Mouse (Mus musculus) heart, embryonic 15.5 days (tissue): ENCODE data around the gene Med24. TPM values are rescaled to one million over a fixed set of nuclear protein-coding genes. Genes with fewer than 3 reads are reported as not detected.
A peak's percentile ranks its signal among the peaks of the same experiment; 100 is the strongest.

Source experiments
- ATAC-seq: fragments of 200-750 bp; cut with Nextera tagmentation; replicated peaks from 2 replicates; pipeline ENCODE4 v1.8.0; 2017; ENCODE audit warnings: low read depth, moderate TSS enrichment; ENCODE audit not compliant: insufficient number of reproducible peaks, insufficient read depth, low FRiP score
- H3K27ac ChIP-seq: fragments of 300-500 bp; sonication (generic); 2 replicates; pipeline ENCODE4 v1.5.1; 2015; ENCODE audit warnings: mild to moderate bottlenecking, inconsistent platforms
- H3K27me3 ChIP-seq: fragments of 300-500 bp; sonication (generic); 2 replicates; pipeline ENCODE4 v1.6.1; 2015; ENCODE audit warnings: inconsistent platforms
- H3K36me3 ChIP-seq: fragments of 300-500 bp; sonication (generic); 2 replicates; pipeline ENCODE4 v1.6.1; 2015; ENCODE audit warnings: mild to moderate bottlenecking, inconsistent platforms
- H3K4me1 ChIP-seq: fragments of 300-500 bp; sonication (generic); replicated peaks from 2 replicates; pipeline ENCODE4 v1.6.1; 2015; ENCODE audit warnings: inconsistent platforms
- H3K4me2 ChIP-seq: fragments of 300-500 bp; sonication (generic); 2 replicates; pipeline ENCODE4 v1.6.1; 2015; ENCODE audit warnings: inconsistent platforms, mild to moderate bottlenecking, moderate library complexity
- H3K4me3 ChIP-seq: fragments of 300-500 bp; sonication (generic); 2 replicates; pipeline ENCODE4 v1.5.1; 2015; ENCODE audit warnings: mild to moderate bottlenecking, inconsistent platforms
- H3K9ac ChIP-seq: fragments of 300-500 bp; sonication (generic); 2 replicates; pipeline ENCODE4 v1.6.1; 2015; ENCODE audit warnings: mild to moderate bottlenecking, inconsistent platforms
- H3K9me3 ChIP-seq: fragments of 300-500 bp; sonication (generic); replicated peaks from 2 replicates; pipeline ENCODE4 v1.6.1; 2016; ENCODE audit warnings: inconsistent platforms
- WGBS: fragments of 180-500 bp; shearing (Covaris S2); methylation state at CpG from one replicate; pipeline ENCODE4 v1.1.7; 2015; ENCODE audit warnings: mixed read lengths; 5-methylcytosine and 5-hydroxymethylcytosine counted together
- polyA plus RNA-seq: library from polyadenylated mRNA; unstranded; fragments of >200 nt; fragmentation: Nextera tagmentation; extraction: Ambion mirVana; gene quantifications from 2 replicates; pipeline ENCODE4 v1.2.1, GENCODE M21; 2015

The Med24 gene
- polyA plus RNA-seq, 1 experiment from 2014 or later, result 33.5 TPM

DNA sequence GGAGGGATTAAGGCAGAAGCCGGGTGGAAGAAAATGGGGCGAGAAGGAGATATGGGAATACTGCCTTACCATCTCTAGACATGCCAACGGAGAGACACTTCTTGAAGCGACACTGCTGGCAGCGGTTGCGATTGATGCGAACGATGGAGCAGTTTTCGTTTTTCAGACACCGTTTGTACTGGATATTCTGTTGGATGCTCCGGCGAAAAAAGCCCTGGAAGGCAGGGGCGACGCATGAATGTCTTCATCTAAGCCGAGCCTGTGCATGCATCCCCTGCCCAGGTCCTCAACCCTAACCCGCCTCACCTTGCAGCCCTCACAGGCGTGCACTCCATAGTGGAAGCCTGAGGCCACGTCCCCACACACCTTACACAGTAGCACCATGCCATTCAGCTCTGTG lies 41.9 kb upstream of the Med24 start:
- WGBS, result 92% methylated on average over 18 of the region's 18 CpGs
- peaks cover 95% of the 10 kb centered on the region for H3K4me1 ChIP-seq
- peaks cover 21% of the 10 kb centered on the region for H3K36me3 ChIP-seq
- H3K27ac ChIP-seq, result peak overlapping the region; percentile 93
- no peak overlapping the region for H3K4me2 ChIP-seq
- no peaks in the 10 kb centered on the region for H3K27me3 ChIP-seq
- no peak overlapping the region for H3K9ac ChIP-seq
- no peaks in the 10 kb centered on the region for H3K9me3 ChIP-seq
- H3K4me3 ChIP-seq, result no peak overlapping the region
- no peak for ATAC-seq

DNA sequence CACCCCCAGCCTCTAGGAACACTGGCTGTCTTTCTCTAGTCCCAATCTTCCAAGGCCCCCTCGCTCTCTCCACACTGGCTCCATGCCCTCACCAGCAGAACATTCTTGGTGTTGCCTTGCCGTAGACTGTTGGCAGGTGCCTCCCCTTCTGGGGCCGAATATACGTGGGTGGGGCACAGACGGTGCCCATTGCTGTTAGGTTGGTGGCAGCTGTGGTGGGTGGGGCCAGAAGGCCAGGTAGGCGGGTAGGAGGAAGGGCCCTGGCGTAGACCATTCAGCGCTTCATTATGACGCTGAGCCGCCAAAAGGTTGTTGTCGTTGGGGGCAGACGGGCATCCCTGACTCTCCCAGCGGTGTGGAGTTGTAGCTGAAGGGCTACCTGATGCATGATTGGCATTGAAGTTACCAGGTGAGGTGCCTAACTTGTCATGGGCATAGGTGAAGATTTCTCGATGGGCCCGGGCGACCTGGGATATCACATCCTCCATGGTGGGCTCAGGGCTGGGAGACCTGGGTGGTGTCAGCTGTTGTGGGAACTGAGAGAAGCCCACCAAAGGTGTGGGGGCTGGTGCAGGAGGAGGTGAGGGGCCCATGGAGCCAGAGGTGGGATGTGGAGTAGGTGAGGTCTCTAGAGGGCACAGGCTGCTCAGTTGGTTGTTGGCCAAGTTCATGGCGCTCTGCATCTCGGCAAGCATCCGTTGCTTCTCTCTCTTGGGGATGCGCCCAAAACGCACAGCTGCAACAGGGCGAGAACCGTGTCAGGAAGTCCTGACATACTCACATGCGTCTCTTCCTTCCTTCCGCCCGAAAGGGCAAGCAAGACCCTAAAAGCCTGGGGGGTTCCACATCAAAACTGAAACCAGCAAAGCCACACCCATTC lies 41.1 kb upstream of the Med24 start:
- Histone ChIP-seq H3K27ac (peak overlapping the region; percentile 95), H3K4me3 (no peak overlapping the region), H3K36me3 (peaks cover 21% of the 10 kb centered on the region), H3K4me1 (peaks cover 96% of the 10 kb centered on the region), H3K4me2 (no peak overlapping the region), H3K9ac (peak overlapping the region; percentile 0; the same call in 1 of the 2 replicates), H3K27me3 (no peaks in the 10 kb centered on the region), H3K9me3 (no peaks in the 10 kb centered on the region)
- no peak for ATAC-seq
- WGBS, result 89% methylated on average over 26 of the region's 26 CpGs

DNA sequence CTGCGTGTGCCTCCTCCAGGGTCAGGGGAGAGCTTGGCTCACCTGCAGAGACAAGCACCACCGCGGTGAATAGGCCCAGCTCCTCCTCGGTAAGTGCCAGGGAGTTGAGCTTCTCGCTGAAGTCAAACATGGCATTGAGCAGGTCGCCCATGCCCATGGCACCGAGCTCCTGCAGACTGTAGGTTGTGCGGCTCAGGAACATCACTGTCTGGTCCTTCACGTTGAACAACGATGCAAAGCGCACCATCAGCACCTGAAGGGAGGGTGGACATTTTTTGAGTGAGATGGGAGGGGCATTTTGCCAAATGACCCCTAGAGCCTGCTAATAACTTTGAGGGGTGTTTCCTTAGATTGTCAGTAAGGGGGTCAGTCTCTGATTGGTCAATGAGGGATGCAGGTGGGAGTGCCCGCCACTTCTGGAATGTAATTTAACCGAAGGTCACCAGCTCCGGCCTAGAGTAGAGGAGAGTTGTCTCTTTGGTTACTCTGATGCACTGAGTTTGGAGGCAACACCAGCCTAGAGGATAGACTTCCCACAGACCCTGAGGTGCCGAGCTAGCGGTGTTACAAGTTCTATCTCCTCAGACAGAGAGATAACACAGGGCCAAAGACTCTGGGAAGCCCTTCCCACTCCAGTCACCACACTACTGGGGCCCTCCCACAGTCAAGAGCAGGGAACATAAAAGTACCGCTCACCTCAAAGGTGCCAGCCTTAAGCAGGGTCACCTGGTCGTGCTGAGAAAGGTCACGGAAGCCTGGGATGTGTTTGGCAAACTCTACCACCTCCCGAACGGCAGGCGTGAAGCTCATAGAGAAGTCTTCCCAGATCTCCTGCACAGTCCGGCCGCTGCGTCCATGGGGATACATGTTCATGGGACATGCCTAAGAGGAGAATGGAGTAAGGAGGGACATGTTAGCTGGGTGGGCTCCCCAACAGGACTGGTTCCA lies 40.0 kb upstream of the Med24 start:
- Histone ChIP-seq H3K36me3 (peaks cover 30% of the 10 kb centered on the region), H3K27me3 (no peaks in the 10 kb centered on the region), H3K27ac (peak overlapping the region; percentile 95), H3K9me3 (no peaks in the 10 kb centered on the region), H3K4me2 (peak overlapping the region; percentile 61), H3K4me3 (no peak overlapping the region), H3K9ac (peak overlapping the region; percentile 0; the same call in 1 of the 2 replicates), H3K4me1 (peaks cover 97% of the 10 kb centered on the region)
- 64% methylated on average over 25 of the region's 25 CpGs for WGBS
- no peak for ATAC-seq

DNA sequence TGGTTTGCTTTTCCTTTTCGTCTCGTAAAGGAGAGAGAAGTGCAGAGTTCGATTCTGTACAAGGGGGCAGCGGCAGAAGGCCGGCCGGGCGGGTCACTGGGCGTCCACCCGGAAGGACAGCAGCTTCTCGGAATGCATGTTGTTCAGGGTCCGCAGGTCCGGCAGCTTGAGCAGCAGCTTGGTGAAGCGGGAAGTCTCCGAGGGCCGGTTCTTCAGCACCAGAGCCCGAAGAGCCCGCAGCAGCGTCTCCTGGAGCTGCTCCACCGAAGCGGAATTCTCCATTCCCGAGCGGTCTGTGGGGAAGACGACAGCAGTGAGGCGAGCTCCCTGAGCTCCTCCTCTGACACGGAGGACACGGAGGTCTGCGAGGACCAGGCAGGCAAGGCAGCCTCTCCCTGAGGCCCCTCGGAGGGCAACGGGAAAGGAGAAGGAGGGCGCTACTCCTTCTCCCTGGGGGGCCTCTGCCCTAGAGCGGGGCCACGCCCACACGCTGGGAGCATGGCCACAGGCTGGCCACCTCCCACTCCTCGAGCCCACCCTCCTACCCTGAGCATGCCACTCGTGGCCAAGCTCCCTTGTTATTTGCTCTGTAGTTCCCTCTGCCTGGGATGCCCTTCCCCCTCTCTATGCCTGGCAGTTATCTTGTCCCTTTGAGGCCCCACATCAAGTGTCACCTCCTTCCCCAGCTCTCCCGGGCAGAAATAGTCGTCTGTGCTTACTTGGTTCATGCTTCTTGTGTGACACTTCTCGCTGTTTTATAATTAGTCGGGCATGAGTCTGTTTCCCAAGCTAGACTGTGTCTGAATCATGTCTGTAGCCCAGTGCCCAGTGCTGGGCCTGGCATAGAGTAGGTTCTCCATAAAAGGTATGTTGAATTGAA lies 39.1 kb upstream of the Med24 start:
- Histone ChIP-seq H3K4me3 (peak overlapping the region; percentile 42), H3K9ac (peak overlapping the region; percentile 53), H3K27ac (peak overlapping the region; percentile 95), H3K36me3 (peaks cover 39% of the 10 kb centered on the region), H3K27me3 (no peaks in the 10 kb centered on the region), H3K4me2 (peak overlapping the region; percentile 61), H3K4me1 (peaks cover 93% of the 10 kb centered on the region), H3K9me3 (no peaks in the 10 kb centered on the region)
- 15% methylated on average over 36 of the region's 39 CpGs for WGBS
- ATAC-seq, result peak; percentile 25

DNA sequence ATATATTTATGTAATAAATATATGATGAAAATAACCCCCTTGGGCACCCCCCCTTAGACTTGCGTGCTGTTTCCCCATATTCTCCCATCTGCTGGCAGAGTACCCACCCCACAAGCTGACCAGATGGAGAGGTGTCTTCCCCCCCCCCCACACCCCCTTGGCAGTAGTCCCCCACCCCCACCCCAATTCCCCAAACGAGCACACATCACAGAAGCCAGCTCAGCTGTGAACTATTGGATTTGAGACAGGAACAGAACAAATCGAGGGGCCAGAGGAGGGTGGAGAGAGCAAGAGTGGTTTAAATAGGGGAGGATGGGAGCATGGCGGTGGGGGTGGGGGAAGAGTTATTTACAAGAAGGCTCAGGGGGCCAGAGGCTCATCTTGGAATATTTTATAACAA lies 38.5 kb upstream of the Med24 start:
- 13% methylated on average over 4 of the region's 4 CpGs for WGBS
- ATAC-seq, result no peak
- peak overlapping the region; percentile 53 for H3K9ac ChIP-seq

DNA sequence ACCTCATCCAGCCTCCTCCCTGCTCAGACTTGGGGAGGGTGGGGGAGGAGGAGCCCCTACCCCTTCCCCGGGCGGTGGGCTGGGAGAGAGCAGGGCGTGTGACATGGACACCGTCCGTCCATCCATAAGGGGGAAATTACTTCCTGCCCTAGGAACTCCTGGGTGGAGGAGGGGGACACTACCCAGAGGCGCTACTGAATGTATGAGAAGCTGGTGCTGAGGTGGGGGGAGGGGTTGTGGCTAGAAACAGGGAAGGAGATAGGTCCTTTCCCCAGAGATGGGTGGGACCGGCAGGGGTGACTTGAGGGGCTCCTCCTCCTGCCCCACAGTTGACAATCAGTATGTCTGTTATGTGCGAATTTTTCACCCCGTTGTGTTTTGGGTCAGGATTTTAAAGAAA lies 38.0 kb upstream of the Med24 start:
- H3K4me1 ChIP-seq, result peaks cover 92% of the 10 kb centered on the region
- peak overlapping the region; percentile 95 for H3K27ac ChIP-seq
- 0 out of 2 replicates have a peak overlapping the region, but pooled peaks have one; percentile 9 for H3K9ac ChIP-seq
- 17% methylated on average over 9 of the region's 9 CpGs for WGBS
- peaks cover 50% of the 10 kb centered on the region for H3K36me3 ChIP-seq
- peak overlapping the region; percentile 42; the same call in 1 of the 2 replicates for H3K4me3 ChIP-seq
- H3K4me2 ChIP-seq, result peak overlapping the region; percentile 61
- ATAC-seq, result no peak; the same call in 1 of the 2 replicates
- no peaks in the 10 kb centered on the region for H3K27me3 ChIP-seq
- no peaks in the 10 kb centered on the region for H3K9me3 ChIP-seq

More for the DNA sequence above, 38.5 kb upstream of the Med24 start:
- peak overlapping the region; percentile 95 for H3K27ac ChIP-seq
- peaks cover 94% of the 10 kb centered on the region for H3K4me1 ChIP-seq
- H3K27me3 ChIP-seq, result no peaks in the 10 kb centered on the region
- peaks cover 46% of the 10 kb centered on the region for H3K36me3 ChIP-seq
- peak overlapping the region; percentile 42 for H3K4me3 ChIP-seq
- H3K4me2 ChIP-seq, result peak overlapping the region; percentile 61
- H3K9me3 ChIP-seq, result no peaks in the 10 kb centered on the region

DNA sequence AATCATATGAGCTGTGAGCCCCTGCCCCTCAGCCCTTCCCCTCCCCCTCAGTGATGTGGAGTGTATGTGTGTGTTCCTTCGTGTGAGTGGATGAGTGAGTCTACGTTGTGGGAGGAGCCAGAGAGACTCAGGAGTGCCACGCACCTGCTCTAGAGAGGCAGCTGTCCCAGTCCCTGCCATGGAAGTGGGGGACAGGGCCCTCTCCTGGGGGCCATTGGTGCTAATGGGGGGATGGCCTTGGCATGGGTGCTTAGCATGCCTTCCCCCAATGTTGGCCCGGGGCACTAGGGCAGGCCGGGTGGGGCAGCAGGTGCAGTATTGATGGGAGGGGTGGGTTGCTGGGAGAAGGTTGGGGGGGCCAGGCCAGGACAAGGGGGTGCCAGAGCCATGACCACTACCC lies 37.6 kb upstream of the Med24 start:
- Histone ChIP-seq H3K9ac (no peak overlapping the region), H3K27ac (peak overlapping the region; percentile 95), H3K27me3 (no peaks in the 10 kb centered on the region), H3K4me2 (peak overlapping the region; percentile 31; the same call in 1 of the 2 replicates), H3K4me3 (no peak overlapping the region), H3K4me1 (peaks cover 87% of the 10 kb centered on the region), H3K36me3 (peaks cover 55% of the 10 kb centered on the region), H3K9me3 (no peaks in the 10 kb centered on the region)
- 0 out of 2 replicates have a peak, but pooled peaks have one; percentile 3 for ATAC-seq
- 53% methylated on average over 5 of the region's 5 CpGs for WGBS

DNA sequence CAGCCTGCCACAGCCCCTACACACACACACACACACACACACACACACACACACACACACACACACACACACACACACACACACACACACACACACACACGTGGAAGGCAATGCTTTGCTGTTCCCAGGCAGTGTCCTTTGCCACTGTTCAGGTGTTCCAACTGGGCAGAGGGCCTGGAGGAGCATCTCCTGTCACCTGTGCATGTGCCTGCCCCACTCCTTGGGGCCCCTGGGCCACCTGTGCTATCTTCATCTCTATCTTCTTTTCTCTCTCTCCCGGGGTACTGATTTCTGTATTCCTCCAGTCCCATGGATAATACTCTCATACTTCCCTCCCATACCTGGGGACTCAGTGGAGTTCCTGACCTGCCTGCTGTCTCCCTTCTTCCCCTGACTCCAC lies 37.1 kb upstream of the Med24 start:
- Histone ChIP-seq H3K4me1 (peaks cover 83% of the 10 kb centered on the region), H3K27me3 (no peaks in the 10 kb centered on the region), H3K36me3 (peaks cover 57% of the 10 kb centered on the region), H3K9me3 (no peaks in the 10 kb centered on the region), H3K27ac (peak overlapping the region; percentile 95), H3K9ac (no peak overlapping the region), H3K4me3 (no peak overlapping the region), H3K4me2 (no peak overlapping the region)
- no peak for ATAC-seq
- 23% methylated on average over 2 of the region's 2 CpGs for WGBS

DNA sequence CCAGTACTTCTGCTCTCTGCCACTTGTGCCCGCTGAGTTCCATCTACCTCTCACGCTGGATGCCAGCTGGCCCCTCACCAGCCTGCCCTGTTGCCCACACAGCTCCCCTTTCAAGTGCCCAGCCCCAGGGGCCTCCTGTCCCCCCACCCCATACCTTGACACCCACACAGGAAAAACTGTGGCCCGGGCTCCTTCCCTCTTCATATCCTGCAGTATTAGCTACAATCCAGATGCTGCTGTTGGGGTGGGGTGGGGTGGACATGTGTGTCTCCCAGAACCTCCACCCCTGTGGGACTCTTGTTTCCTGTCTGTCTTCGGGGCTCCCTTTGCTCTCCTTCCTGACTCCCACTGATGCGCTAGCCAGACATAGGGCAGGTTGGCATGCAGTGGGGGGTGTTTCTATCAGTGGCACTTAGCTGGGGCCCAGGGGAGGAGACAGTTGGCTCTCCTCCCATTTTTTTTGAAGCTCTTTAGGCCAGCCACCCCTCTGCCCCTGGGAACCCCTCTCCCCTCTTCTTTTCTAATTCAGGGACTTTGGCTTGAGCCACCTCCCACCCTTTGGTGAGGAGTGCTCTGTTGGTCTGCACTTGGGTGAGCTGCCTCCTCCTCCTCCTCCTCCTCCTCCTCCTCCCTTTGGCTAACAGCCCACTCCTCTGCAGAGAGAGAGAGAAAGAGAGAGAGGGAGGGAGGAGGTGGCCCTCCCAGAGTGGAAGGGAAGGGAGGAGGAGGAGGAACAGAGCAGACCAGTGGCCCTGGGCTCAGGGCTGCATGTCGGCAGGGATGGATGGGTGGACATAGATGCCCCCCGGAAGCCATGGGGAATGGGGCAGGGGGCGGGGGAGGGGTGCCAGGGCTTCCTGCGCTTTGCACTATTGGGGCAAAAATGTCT lies 36.4 kb upstream of the Med24 start:
- 35% methylated on average over 9 of the region's 9 CpGs for WGBS
- Histone ChIP-seq H3K27me3 (no peaks in the 10 kb centered on the region), H3K27ac (peak overlapping the region; percentile 95), H3K4me3 (no peak overlapping the region), H3K4me1 (peaks cover 76% of the 10 kb centered on the region), H3K36me3 (peaks cover 59% of the 10 kb centered on the region), H3K4me2 (peak overlapping the region; percentile 19; the same call in 1 of the 2 replicates), H3K9me3 (no peaks in the 10 kb centered on the region), H3K9ac (peak overlapping the region; percentile 19; the same call in 1 of the 2 replicates)
- ATAC-seq, result peak; percentile 21; the same call in 1 of the 2 replicates

DNA sequence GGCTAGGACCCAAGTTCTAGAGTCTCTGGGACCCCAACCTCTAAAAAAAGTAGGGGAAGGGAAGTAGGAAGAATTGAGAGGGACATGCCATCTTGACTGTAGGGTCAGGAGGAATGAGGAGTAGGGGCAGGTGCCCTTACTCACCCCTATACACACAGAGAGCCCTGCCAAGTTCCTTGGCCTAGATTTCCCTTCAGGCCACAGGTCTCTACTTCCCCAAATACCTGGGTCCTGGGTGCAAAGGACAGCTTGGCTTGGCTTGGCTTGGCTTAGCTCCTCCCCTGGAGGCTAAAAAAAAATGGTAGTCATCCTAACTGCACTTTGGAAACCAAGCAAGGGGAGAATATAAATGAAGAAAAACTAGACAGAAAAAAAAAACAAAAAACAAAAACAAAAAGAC lies 35.5 kb upstream of the Med24 start:
- Histone ChIP-seq H3K36me3 (peaks cover 60% of the 10 kb centered on the region), H3K27ac (peak overlapping the region; percentile 95), H3K4me1 (peaks cover 67% of the 10 kb centered on the region), H3K9me3 (no peaks in the 10 kb centered on the region), H3K4me2 (no peak overlapping the region), H3K27me3 (no peaks in the 10 kb centered on the region), H3K4me3 (no peak overlapping the region), H3K9ac (no peak overlapping the region)
- ATAC-seq, result no peak
